Mouse (Mus musculus): Measurements from ENCODE around the gene Sfr1.

Sfr1 gene

GRCm38 (mm10) chr19:47753921-47754320 is 22.4 kb downstream of the Sfr1 start:
- no peak for DNase-seq

- DNase-seq, result peak; percentile 4
Measured at GRCm38 (mm10) chr19:47754931-47755330, 23.4 kb downstream of the Sfr1 start.

DNA sequence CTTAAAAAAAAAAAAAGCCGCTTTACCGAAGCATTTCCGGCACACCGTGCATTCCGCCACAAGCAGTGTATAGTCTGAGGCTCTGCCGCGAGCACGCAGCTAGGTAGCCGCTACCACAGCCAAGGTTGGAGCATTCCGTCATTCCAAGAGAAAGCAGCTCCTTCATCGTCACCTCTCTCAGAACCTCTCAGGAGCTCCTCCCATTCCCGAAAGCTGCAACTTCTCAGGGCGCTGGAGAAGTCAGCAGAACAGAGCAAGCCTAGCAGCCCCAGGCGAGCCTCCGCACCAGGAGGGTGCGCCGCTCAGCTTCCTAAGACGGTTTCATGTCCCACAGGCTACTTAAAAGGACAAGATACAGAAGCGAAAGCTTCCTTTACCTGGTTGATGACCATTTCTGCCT is 24.1 kb downstream of the Sfr1 start:
- DNase-seq, result peak; percentile 13

DNA sequence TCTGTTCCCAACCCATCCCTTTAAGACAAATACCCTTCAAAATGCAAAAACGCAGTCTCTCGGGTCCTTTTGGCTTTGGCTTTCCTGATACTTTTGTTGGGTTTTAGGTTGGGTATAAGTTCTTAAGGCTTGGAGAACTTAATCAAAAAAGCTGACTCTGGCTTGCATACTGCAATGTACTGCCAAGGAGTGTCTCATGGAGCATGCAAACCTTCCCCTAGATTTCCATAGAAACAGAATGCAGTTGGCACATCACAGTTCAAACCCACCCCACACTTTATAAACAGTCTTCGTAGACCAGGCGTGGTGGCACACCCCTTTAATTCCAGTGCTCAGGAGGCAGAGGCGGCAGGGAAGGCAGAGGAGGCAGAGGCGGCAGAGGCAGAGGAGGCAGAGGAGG is 46.4 kb downstream of the Sfr1 start:
- no peak for DNase-seq

GRCm38 (mm10) chr19:47780145-47780544 is 48.7 kb downstream of the Sfr1 start:
- no peak for DNase-seq

GRCm38 (mm10) chr19:47780972-47781371 is 49.5 kb downstream of the Sfr1 start:
- DNase-seq, result no peak

GRCm38 (mm10) chr19:47783898-47784297 is 52.4 kb downstream of the Sfr1 start:
- no peak for DNase-seq

Data from kidney, postnatal 14 days (tissue).